In genomic region chr3:142462764-142463751, GRCm38 (mm10) we compare ENCODE assay signal across 20 mouse cellular contexts. TPM values are rescaled to one million over a fixed set of nuclear protein-coding genes. Genes with fewer than 3 reads are reported as not detected.
DNase-seq lines count a peak whose midpoint lies in the region; ATAC-seq and TF ChIP-seq lines count a peak whose summit lies in the region.
"Had no signal": no experiment of that assay in that cellular context is flagged by ENCODE, and none has a peak within 500 bp of the region (broad histone marks: within the 10 kb centered on the region; RNA-seq: fewer than 3 reads in every experiment).

No protein-coding gene starts in this region.

- no peaks in the 10 kb centered on the region for H3K36me3 ChIP-seq in forebrain, embryonic 16.5 days (ENCODE audit: control insufficient read depth, insufficient read depth)
- H3K36me3 ChIP-seq in forebrain, embryonic 12.5 days (replicated peaks) = no peaks in the 10 kb centered on the region
- H3K36me3 ChIP-seq in limb, embryonic 14.5 days (ENCODE audit: control insufficient read depth, insufficient read depth, low read length) = no peaks in the 10 kb centered on the region
- H3K36me3 ChIP-seq: embryonic facial prominence, embryonic 15.5 days; G1E; hindbrain, embryonic 15.5 days; liver, embryonic 12.5 days; midbrain, embryonic 12.5 days; stomach, embryonic 15.5 days had no signal

- H3K27ac ChIP-seq in forebrain, embryonic 16.5 days (ENCODE audit: low read length) = no peak overlapping the region
- H3K27ac ChIP-seq in forebrain, embryonic 12.5 days = no peak overlapping the region
- no peak overlapping the region for H3K27ac ChIP-seq in limb, embryonic 14.5 days (replicated peaks; ENCODE audit: low read depth, low read length)
- H3K27ac ChIP-seq: embryonic facial prominence, embryonic 15.5 days; hindbrain, embryonic 15.5 days; liver, embryonic 12.5 days; midbrain, embryonic 12.5 days; stomach, embryonic 15.5 days had no signal

- DNase-seq in lung, postnatal 10 days = peak; percentile 25
- DNase-seq in lung, postnatal 14 days = no peak
- DNase-seq in brain, adult 2 months (ENCODE audit: low read depth, low spot score) = peak; percentile 6
- peak; percentile 82 for DNase-seq in limb, embryonic 14.5 days (ENCODE audit: low spot score)
- no peak for DNase-seq in kidney, adult 8-10 months
- DNase-seq: cerebellum, adult 8-10 months; gastrocnemius, postnatal 14 days; kidney, adult 2 months; kidney, postnatal 14 days; left cerebral cortex, postnatal 4 days; thymus, postnatal 25 days had no signal

- no peaks in the 10 kb centered on the region for H3K4me1 ChIP-seq in forebrain, embryonic 16.5 days (replicated peaks; ENCODE audit: control insufficient read depth, insufficient read depth, low read length)
- H3K4me1 ChIP-seq in forebrain, embryonic 12.5 days = no peaks in the 10 kb centered on the region
- peaks cover 31% of the 10 kb centered on the region for H3K4me1 ChIP-seq in limb, embryonic 14.5 days (ENCODE audit: control insufficient read depth, insufficient read depth, low read length)
- H3K4me1 ChIP-seq: embryonic facial prominence, embryonic 15.5 days; hindbrain, embryonic 15.5 days; liver, embryonic 12.5 days; midbrain, embryonic 12.5 days; stomach, embryonic 15.5 days had no signal

- no peaks in the 10 kb centered on the region for H3K9me3 ChIP-seq in forebrain, embryonic 16.5 days (ENCODE audit: control insufficient read depth, low read length)
- H3K9me3 ChIP-seq in forebrain, embryonic 12.5 days = no peaks in the 10 kb centered on the region
- H3K9me3 ChIP-seq in limb, embryonic 14.5 days (ENCODE audit: control insufficient read depth, low read length) = no peaks in the 10 kb centered on the region
- H3K9me3 ChIP-seq: embryonic facial prominence, embryonic 15.5 days; G1E; hindbrain, embryonic 15.5 days; liver, embryonic 12.5 days; midbrain, embryonic 12.5 days; stomach, embryonic 15.5 days had no signal

- ATAC-seq in forebrain, embryonic 16.5 days = peak; percentile 50; the same call in 1 of the 2 replicates
- no peak for ATAC-seq in forebrain, embryonic 12.5 days (ENCODE audit: low FRiP score)
- peak; percentile 82 for ATAC-seq in limb, embryonic 14.5 days (ENCODE audit: low FRiP score, low read depth)
- ATAC-seq: liver, embryonic 12.5 days; Patski had no signal

- H3K4me2 ChIP-seq in forebrain, embryonic 16.5 days (ENCODE audit: low read length) = no peak overlapping the region
- no peak overlapping the region for H3K4me2 ChIP-seq in forebrain, embryonic 12.5 days
- H3K4me2 ChIP-seq in limb, embryonic 14.5 days (replicated peaks; ENCODE audit: low read depth, low read length, severe bottlenecking) = no peak overlapping the region
- H3K4me2 ChIP-seq: embryonic facial prominence, embryonic 15.5 days; hindbrain, embryonic 15.5 days; liver, embryonic 12.5 days; midbrain, embryonic 12.5 days; stomach, embryonic 15.5 days had no signal

- no peak for TF ChIP-seq POLR2A in limb, embryonic 14.5 days (IDR thresholded peaks at IDR 0.05; ENCODE audit: borderline replicate concordance, extremely low read depth, insufficient read depth, insufficient read length)

- no peak overlapping the region for H3K4me3 ChIP-seq in forebrain, embryonic 16.5 days (replicated peaks; ENCODE audit: low read length)
- H3K4me3 ChIP-seq in forebrain, embryonic 12.5 days (replicated peaks) = no peak overlapping the region
- no peak overlapping the region for H3K4me3 ChIP-seq in limb, embryonic 14.5 days (replicated peaks; ENCODE audit: low read length)
- H3K4me3 ChIP-seq: embryonic facial prominence, embryonic 15.5 days; hindbrain, embryonic 15.5 days; liver, embryonic 12.5 days; midbrain, embryonic 12.5 days; stomach, embryonic 15.5 days had no signal

- WGBS in forebrain, embryonic 16.5 days = 85% methylated on average over 25 of the region's 25 CpGs
- 91% methylated on average over 25 of the region's 25 CpGs for WGBS in forebrain, embryonic 12.5 days
- 71% methylated on average over 25 of the region's 25 CpGs for WGBS in limb, embryonic 14.5 days

- no peaks in the 10 kb centered on the region for H3K27me3 ChIP-seq in forebrain, embryonic 16.5 days (replicated peaks; ENCODE audit: control insufficient read depth, insufficient read depth, low read length)
- no peaks in the 10 kb centered on the region for H3K27me3 ChIP-seq in forebrain, embryonic 12.5 days
- H3K27me3 ChIP-seq in limb, embryonic 14.5 days (ENCODE audit: control insufficient read depth, insufficient read depth, low read length) = peaks cover 16% of the 10 kb centered on the region; the same call in 1 of the 2 replicates
- H3K27me3 ChIP-seq: embryonic facial prominence, embryonic 15.5 days; hindbrain, embryonic 15.5 days; liver, embryonic 12.5 days; midbrain, embryonic 12.5 days; Patski; stomach, embryonic 15.5 days had no signal

- H3K9ac ChIP-seq in forebrain, embryonic 16.5 days (replicated peaks; ENCODE audit: low read depth, low read length) = no peak overlapping the region
- no peak overlapping the region for H3K9ac ChIP-seq in forebrain, embryonic 12.5 days
- H3K9ac ChIP-seq in limb, embryonic 14.5 days (ENCODE audit: low read depth, low read length, severe bottlenecking) = no peak overlapping the region
- H3K9ac ChIP-seq: embryonic facial prominence, embryonic 15.5 days; hindbrain, embryonic 15.5 days; liver, embryonic 12.5 days; midbrain, embryonic 12.5 days; stomach, embryonic 15.5 days had no signal

RNA-seq across cellular contexts. Expression of gene Gbp5, which starts 30.7 kb away (rescaled TPM):
- polyA plus RNA-seq in forebrain, embryonic 16.5 days (2015; fragmentation: Nextera tagmentation; extraction: Ambion mirVana) = not detected in 2 replicates
- polyA plus RNA-seq in forebrain, embryonic 12.5 days (2016; fragmentation: Nextera tagmentation; extraction: Ambion mirVana) = 0.12 and 0.14 TPM in 2 replicates
- 0.14 and 0.16 TPM in 2 replicates for polyA plus RNA-seq in limb, embryonic 14.5 days (2012; rRNA removed)
- polyA plus RNA-seq in limb, embryonic 14.5 days (2014; fragmentation: Nextera tagmentation; extraction: Ambion mirVana) = 0.06 and 0.11 TPM in 2 replicates
- polyA plus RNA-seq: G1E; midbrain, embryonic 12.5 days had no signal

Comparison
In these comparisons a context has a peak if more than half of its experiments do, and no peak if none do; other contexts are left out.
1. DNase-seq: peak in lung, postnatal 10 days (single experiment), brain, adult 2 months (single experiment) and limb, embryonic 14.5 days (single experiment); none in lung, postnatal 14 days (single experiment) and kidney, adult 8-10 months (0 of 2).